Mouse (Mus musculus) hindbrain, embryonic 13.5 days (tissue): ENCODE data around the gene Chrm4. TPM values are rescaled to one million over a fixed set of nuclear protein-coding genes. Genes with fewer than 3 reads are reported as not detected.

Experiments
- ATAC-seq: fragments of 200-750 bp; cut with Nextera tagmentation; 2 replicates; pipeline ENCODE4 v1.8.0; 2017; ENCODE audit warnings: moderate TSS enrichment; ENCODE audit not compliant: low FRiP score
- H3K27ac ChIP-seq: fragments of 300-500 bp; sonication (generic); 2 replicates; pipeline ENCODE4 v1.5.1; 2015; ENCODE audit warnings: inconsistent platforms, mild to moderate bottlenecking, moderate library complexity
- H3K27me3 ChIP-seq: fragments of 300-500 bp; sonication (generic); 2 replicates; pipeline ENCODE4 v1.6.1; 2015; ENCODE audit warnings: mild to moderate bottlenecking, inconsistent platforms
- H3K36me3 ChIP-seq: fragments of 300-500 bp; sonication (generic); 2 replicates; pipeline ENCODE4 v1.6.1; 2015; ENCODE audit warnings: mild to moderate bottlenecking, inconsistent platforms
- H3K4me1 ChIP-seq: fragments of 300-500 bp; sonication (generic); replicated peaks from 2 replicates; pipeline ENCODE4 v1.6.1; 2015; ENCODE audit warnings: inconsistent platforms
- H3K4me2 ChIP-seq: fragments of 300-500 bp; sonication (generic); 2 replicates; pipeline ENCODE4 v1.6.1; 2015; ENCODE audit warnings: inconsistent platforms, mild to moderate bottlenecking, moderate library complexity
- H3K4me3 ChIP-seq: fragments of 300-500 bp; sonication (generic); 2 replicates; pipeline ENCODE4 v1.5.1; 2015; ENCODE audit warnings: mild to moderate bottlenecking, inconsistent platforms
- H3K9ac ChIP-seq: fragments of 300-500 bp; sonication (generic); 2 replicates; pipeline ENCODE4 v1.6.1; 2015; ENCODE audit warnings: mild to moderate bottlenecking, inconsistent platforms
- H3K9me3 ChIP-seq: fragments of 300-500 bp; sonication (generic); 2 replicates; pipeline ENCODE4 v1.6.1; 2016; ENCODE audit warnings: inconsistent platforms
- WGBS: fragments of 180-500 bp; shearing (Covaris S2); methylation state at CpG from one replicate; pipeline ENCODE4 v1.1.7; 2015; 5-methylcytosine and 5-hydroxymethylcytosine counted together
- polyA plus RNA-seq: library from polyadenylated mRNA; unstranded; fragments of >200 nt; fragmentation: Nextera tagmentation; extraction: Ambion mirVana; gene quantifications from 2 replicates; pipeline ENCODE4 v1.2.1, GENCODE M21; 2015

Chrm4 gene
- polyA plus RNA-seq, 1 experiment from 2014 or later = 1.1 TPM

DNA sequence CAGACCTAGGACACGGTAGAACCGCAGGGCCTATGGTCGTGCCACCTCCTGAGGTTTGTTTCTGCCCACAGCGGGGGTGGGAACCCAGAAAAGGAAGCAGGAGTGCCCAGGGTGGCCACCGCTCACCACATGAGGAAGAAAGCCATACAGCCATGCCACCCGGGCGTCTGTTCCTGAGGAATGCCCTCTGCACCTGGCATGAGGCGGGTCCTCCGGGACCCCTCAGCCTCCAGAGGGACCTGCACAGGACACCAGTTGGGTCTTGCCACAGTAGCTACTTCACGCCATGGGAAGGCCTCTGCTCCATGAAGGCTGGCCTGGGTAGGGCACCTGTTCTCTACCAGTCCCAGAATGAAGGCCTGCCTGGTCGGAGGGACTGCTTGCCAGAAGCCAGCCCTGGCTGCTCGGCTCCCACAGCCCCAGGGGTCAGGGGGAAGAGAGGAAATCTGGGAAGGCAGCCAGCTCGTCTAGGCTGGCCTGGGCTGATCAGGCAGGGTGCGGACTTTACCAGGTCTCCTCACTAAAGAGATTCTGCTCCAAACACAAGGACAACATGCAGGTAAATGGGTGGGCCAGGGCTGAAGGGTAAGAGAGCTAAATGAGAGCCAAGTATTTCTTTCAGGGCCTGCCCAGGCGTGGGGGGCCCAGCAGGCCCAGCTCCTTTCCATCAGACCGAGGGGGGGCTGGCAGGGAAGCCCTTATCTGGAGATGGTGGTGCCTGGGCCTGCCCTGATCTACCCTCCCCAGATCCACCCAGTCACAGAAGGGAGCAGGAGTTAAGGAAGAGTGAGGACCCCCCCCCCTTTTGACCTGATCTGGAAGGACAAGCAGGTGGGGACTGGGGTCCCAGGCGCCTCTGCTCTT, 22.6 kb downstream of the Chrm4 start:
- peak overlapping the region; percentile 63 for H3K9ac ChIP-seq
- H3K4me1 ChIP-seq = peaks cover 66% of the 10 kb centered on the region

DNA sequence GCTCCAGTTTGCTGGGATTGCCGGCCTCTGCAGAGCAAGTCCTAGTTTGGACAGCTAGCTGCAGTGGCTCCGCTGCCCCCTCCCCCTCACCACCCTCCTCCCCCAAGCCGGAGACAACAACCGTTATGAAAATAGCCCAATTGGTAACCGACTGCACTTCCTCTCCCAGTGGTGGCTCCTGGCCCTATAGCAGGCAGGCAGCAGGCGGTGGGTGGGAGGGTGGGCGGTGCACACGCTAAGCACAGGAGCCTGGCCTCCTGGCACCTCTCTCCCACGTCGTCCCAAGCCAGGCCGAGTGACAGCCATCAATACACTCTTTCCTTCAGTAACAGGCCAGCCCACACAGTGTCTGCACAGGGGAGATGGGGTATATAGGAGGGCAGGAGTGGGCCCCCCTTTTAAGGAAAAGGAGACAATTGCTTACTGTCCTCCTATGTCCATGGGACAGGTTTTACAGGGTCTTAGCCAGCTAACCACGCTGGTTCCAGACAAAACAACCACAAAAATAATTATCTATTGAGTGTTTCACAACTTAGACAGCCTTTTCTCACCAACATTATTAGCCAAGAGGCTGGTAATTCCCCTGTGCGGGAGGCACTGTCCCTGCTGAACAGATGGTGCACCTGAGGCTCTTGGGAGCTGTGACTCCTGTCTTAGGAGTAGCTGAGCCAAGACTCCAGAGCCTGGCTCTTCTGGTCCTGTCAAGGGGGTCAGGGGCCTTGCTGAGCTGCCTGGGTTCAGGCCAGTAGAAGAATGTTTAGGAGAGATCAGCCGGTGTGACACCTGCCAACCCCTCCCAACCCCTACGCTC, 23.4 kb downstream of the Chrm4 start:
- H3K27ac ChIP-seq = peak overlapping the region; percentile 73
- no peaks in the 10 kb centered on the region for H3K36me3 ChIP-seq
- H3K9ac ChIP-seq = peak overlapping the region; percentile 63
- no peaks in the 10 kb centered on the region for H3K9me3 ChIP-seq
- no peaks in the 10 kb centered on the region for H3K27me3 ChIP-seq
- peak; percentile 18 for ATAC-seq
- no peak overlapping the region; the same call in 1 of the 2 replicates for H3K4me3 ChIP-seq
- H3K4me2 ChIP-seq = peak overlapping the region; percentile 41
- peaks cover 70% of the 10 kb centered on the region for H3K4me1 ChIP-seq
- WGBS = 17% methylated on average over 15 of the region's 15 CpGs

More for the DNA sequence above, 22.6 kb downstream of the Chrm4 start:
- Histone ChIP-seq H3K27ac (peak overlapping the region; percentile 73), H3K4me3 (no peak overlapping the region; the same call in 1 of the 2 replicates), H3K9me3 (no peaks in the 10 kb centered on the region), H3K27me3 (peaks cover 3% of the 10 kb centered on the region; the same call in 1 of the 2 replicates), H3K36me3 (no peaks in the 10 kb centered on the region), H3K4me2 (peak overlapping the region; percentile 41)
- WGBS = 71% methylated on average over 17 of the region's 17 CpGs
- peak; percentile 22 for ATAC-seq

DNA sequence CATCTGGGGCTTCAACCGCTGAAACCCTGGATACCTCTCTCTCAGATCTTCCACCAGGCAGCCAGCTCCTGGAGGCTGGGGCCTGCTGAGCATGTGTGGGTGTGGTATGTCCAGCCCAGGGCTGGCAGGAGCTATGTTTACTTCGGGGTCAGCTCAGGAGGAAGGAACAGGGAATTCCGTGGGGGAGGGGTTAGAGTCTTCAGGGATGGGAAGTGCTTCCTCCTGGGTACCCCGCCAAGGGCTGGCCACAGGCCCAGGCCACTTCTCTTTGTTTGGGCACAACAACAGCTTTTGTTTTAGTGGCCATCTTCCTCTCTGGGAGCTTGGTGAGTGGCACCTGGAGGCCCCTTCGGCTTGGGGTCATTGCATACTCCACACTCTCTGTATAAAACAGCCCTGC, 26.8 kb downstream of the Chrm4 start:
- peaks cover 59% of the 10 kb centered on the region for H3K4me1 ChIP-seq
- no peak overlapping the region for H3K4me2 ChIP-seq
- 27% methylated on average over 5 of the region's 5 CpGs for WGBS
- no peak for ATAC-seq
- H3K36me3 ChIP-seq = no peaks in the 10 kb centered on the region
- H3K9ac ChIP-seq = no peak overlapping the region
- no peak overlapping the region for H3K4me3 ChIP-seq
- no peaks in the 10 kb centered on the region for H3K27me3 ChIP-seq
- no peaks in the 10 kb centered on the region for H3K9me3 ChIP-seq
- H3K27ac ChIP-seq = peak overlapping the region; percentile 52

DNA sequence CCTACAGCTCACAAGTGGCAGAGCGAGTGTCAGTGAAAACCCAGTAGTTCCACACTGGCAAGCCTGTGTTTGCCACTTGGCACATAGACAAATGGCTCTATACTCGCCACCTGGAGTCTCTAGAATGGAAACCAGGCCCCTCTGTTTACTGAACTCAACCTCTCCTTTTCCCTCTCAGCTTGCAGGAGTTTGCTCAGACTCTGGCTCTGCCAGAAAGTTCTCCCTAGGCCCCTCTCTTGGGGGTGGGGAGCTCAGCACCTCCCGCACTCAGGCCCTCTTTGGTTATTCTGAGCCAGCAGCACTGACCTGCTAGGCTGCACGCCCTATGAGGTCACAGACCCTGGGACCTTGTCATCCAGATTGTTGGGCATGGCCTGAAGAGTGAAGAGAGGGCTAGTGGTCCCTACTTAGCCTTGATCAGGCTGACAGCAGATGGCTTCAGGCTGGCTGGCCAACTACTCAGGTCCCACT, 28.1 kb downstream of the Chrm4 start:
- Histone ChIP-seq H3K36me3 (no peaks in the 10 kb centered on the region), H3K4me1 (peaks cover 59% of the 10 kb centered on the region), H3K9me3 (no peaks in the 10 kb centered on the region), H3K4me2 (no peak overlapping the region), H3K4me3 (no peak overlapping the region), H3K27ac (0 out of 2 replicates have a peak overlapping the region, but pooled peaks have one; percentile 8), H3K27me3 (no peaks in the 10 kb centered on the region), H3K9ac (no peak overlapping the region)
- 83% methylated on average over 4 of the region's 4 CpGs for WGBS
- no peak for ATAC-seq

DNA sequence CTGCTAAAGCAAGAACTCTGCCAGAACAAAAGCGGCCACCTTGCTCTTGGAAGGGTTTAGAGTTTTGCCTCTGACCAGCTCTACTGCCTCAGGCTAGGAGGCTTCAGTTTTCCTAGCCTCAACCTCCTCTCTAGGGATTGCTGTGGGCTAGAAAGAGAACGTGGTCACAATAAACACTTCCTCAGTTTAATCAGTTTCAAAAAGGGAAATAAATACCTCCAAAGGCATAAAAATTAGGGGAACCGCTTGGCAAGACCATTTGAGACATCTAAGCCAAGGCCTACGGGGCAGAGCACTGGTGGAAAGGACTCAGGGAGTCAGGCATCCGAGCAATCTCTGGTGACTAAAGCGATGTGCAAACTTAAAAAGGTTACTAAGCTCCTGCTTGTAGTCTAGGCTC, 28.8 kb downstream of the Chrm4 start:
- Histone ChIP-seq H3K4me2 (no peak overlapping the region), H3K27ac (no peak overlapping the region), H3K4me1 (peaks cover 59% of the 10 kb centered on the region), H3K4me3 (no peak overlapping the region), H3K36me3 (no peaks in the 10 kb centered on the region), H3K9me3 (no peaks in the 10 kb centered on the region), H3K9ac (no peak overlapping the region), H3K27me3 (no peaks in the 10 kb centered on the region)
- WGBS = 85% methylated on average over 6 of the region's 6 CpGs
- no peak for ATAC-seq

DNA sequence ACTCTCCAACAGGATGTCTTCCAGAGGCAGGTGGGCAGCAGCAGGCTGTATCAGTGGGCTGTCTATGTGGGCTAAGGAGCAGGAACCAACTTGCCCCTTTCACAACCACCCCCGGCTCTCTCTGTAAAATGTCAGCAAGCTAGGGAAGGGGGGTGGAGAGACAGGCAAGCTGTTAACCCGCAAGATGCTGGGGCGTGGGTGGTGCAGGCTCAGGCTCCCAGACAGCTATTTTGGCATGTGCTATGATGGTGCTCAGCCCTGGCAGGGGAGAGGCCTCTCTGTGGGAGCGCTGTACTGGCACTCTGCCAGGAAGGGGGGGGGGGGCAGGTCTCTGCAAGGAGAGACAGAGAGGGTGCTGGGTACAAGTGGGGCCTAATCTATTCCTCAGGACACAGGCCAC, 30.0 kb downstream of the Chrm4 start:
- 25% methylated on average over 4 of the region's 4 CpGs for WGBS
- Histone ChIP-seq H3K4me2 (no peak overlapping the region), H3K4me3 (no peak overlapping the region), H3K4me1 (peaks cover 68% of the 10 kb centered on the region), H3K9me3 (no peaks in the 10 kb centered on the region), H3K27ac (peak overlapping the region; percentile 40; the same call in 1 of the 2 replicates), H3K9ac (no peak overlapping the region), H3K36me3 (no peaks in the 10 kb centered on the region), H3K27me3 (no peaks in the 10 kb centered on the region)
- ATAC-seq = peak; percentile 66

DNA sequence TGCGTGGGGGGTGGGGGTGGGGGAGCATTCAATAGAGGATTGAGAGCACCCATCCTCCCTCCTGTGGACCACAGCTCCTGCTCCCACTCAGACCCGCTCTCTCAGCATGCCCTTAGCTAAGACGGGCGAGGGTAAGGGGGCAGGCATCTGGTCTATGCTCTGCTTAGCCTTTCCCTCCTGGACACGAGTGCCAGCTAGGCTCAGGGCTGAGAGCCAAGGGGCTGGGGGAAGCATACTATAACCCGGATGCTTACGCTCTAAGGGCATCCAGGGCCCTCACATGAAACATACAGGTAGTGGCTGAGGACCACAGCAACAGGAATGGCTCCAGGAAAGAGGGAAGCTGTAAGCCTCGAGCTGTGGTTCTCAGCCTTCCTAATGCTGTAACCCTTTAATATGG, 31.0 kb downstream of the Chrm4 start:
- 77% methylated on average over 8 of the region's 8 CpGs for WGBS

DNA sequence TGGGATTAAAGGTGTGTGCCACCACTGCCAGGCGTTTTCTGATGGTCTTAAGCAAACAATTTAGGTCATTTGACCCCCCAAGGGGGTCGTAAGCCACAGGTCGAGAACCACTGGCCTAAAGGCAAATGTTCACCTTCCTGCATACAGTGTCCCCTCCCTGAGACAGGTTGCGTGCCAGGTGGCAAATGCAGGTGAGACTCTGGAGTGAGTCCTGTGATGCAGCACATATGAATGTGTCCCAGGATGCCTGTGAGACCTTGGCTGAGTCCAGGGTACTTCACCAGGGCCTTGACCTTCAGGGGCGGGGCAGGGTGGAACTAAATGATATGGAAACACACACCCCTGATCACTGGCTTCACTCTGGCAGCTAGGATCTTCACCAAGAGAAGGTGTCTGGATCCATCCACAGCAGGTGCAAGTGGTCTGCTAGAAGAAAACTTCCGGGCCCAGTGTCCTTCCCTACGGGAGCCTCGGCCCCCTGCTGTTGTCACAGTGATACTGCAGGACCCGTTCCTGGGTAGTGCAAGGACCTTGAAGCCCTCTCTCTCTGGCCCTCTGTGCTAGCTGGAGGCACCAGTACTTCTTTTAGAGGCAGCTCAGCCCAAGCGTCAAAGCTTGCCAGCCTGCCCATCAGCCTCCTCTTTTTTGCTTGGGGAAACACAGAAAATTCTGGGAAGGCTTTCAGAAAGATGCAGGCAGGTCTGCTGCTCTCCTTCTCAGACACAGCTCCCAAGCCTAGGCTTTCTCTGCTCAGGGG, 31.8 kb downstream of the Chrm4 start:
- H3K9ac ChIP-seq = no peak overlapping the region
- no peak overlapping the region for H3K4me2 ChIP-seq
- H3K27ac ChIP-seq = peak overlapping the region; percentile 30; the same call in 1 of the 2 replicates
- H3K9me3 ChIP-seq = no peaks in the 10 kb centered on the region
- WGBS = 53% methylated on average over 10 of the region's 10 CpGs
- no peaks in the 10 kb centered on the region for H3K36me3 ChIP-seq
- H3K27me3 ChIP-seq = no peaks in the 10 kb centered on the region
- H3K4me1 ChIP-seq = peaks cover 72% of the 10 kb centered on the region
- no peak overlapping the region for H3K4me3 ChIP-seq
- ATAC-seq = no peak

More for the DNA sequence above, 31.0 kb downstream of the Chrm4 start:
- Histone ChIP-seq H3K4me3 (no peak overlapping the region), H3K27ac (no peak overlapping the region), H3K36me3 (no peaks in the 10 kb centered on the region), H3K4me2 (no peak overlapping the region), H3K4me1 (peaks cover 77% of the 10 kb centered on the region), H3K27me3 (no peaks in the 10 kb centered on the region), H3K9me3 (no peaks in the 10 kb centered on the region), H3K9ac (no peak overlapping the region)
- no peak for ATAC-seq

DNA sequence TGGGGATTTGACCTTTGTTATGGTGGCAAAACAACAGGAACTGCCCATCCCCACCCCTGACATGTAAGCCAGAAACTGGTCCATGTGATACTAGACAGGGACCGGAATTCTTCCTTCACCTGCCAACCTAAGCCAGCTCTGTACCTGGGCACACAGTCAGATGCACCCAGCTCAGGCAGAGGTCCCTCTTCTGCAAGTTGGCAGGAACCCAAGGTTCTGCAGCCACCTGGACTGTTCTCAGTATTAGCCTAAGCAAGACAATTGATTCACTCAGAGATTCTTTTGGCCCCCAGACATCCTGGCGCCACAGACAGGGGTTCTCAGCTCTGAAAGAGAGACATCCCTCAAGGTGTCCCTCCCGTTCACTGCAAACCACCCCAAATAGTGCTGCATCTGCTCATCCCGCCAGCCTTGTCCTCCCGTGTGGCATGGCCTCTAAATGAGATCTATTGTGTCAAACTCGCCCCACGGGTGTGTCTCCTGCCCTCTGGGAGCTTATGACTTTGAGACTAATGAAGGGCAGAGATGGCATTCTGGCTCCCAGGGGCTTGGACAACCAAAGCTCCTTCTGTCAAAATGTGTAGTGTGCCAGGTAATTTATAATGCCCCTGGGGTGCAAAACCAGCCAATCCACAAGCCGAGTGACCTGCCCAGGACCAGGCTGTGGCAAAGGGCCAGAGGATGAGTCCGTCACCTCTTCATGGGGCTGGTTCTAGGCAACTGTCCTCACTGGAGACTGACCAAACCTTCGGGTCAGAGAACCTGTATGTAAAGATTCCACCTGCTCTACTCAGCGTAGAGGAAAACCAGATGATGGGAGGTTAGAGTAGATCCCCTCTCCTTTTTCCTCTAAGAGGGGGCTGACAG, 32.7 kb downstream of the Chrm4 start:
- 64% methylated on average over 11 of the region's 11 CpGs for WGBS
- no peak overlapping the region for H3K4me2 ChIP-seq
- H3K4me1 ChIP-seq = peaks cover 65% of the 10 kb centered on the region
- ATAC-seq = no peak
- H3K4me3 ChIP-seq = no peak overlapping the region
- 0 out of 2 replicates have a peak overlapping the region, but pooled peaks have one; percentile 19 for H3K9ac ChIP-seq
- peaks cover 5% of the 10 kb centered on the region for H3K27me3 ChIP-seq
- H3K27ac ChIP-seq = peak overlapping the region; percentile 30; the same call in 1 of the 2 replicates
- H3K36me3 ChIP-seq = no peaks in the 10 kb centered on the region
- H3K9me3 ChIP-seq = no peaks in the 10 kb centered on the region

DNA sequence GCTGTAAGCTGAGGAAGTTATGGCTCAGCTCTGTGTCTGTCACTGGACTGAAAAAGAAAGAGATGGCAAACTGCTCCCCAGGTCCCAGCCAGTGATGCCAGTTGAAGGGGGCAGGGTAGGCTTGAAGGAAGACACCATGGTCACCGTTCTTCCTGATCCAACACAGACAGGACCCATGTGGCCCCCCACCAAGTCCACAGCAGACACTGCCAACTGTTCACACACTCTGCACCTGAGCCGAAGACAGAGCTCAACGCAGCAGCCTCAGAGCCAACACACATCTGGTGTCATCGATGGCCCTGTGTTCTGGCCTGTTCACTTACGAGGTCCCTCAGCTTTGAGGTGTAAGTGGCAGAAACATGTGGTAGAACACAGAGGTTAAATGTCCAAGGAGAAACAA, 33.4 kb downstream of the Chrm4 start:
- peaks cover 12% of the 10 kb centered on the region for H3K27me3 ChIP-seq
- peaks cover 59% of the 10 kb centered on the region for H3K4me1 ChIP-seq
- H3K9me3 ChIP-seq = no peaks in the 10 kb centered on the region
- no peak overlapping the region for H3K9ac ChIP-seq
- 90% methylated on average over 5 of the region's 5 CpGs for WGBS
- ATAC-seq = no peak
- no peak overlapping the region for H3K4me3 ChIP-seq
- no peak overlapping the region for H3K4me2 ChIP-seq
- H3K36me3 ChIP-seq = no peaks in the 10 kb centered on the region
- no peak overlapping the region for H3K27ac ChIP-seq
